Mouse (Mus musculus) induced T-regulatory cell, adult 2 months (primary cell): ENCODE results near the gene Samd7.
A peak's percentile ranks its signal among the peaks of the same experiment; 100 is the strongest.

Experiments used
- DNase-seq: peaks from one replicate; pipeline ENCODE4 v3.0.0-alpha.2; 2012; ENCODE audit warnings: low read depth

Gene Samd7

GRCm38 (mm10) chr3:30765311-30766027 is 19.4 kb downstream of the Samd7 start:
- peak; percentile 37 for DNase-seq

- DNase-seq: no peak
Observed at GRCm38 (mm10) chr3:30766177-30766576, 20.1 kb downstream of the Samd7 start.

- DNase-seq: no peak
Observed at GRCm38 (mm10) chr3:30767271-30767670, 21.2 kb downstream of the Samd7 start.

- DNase-seq: no peak
Observed at GRCm38 (mm10) chr3:30769755-30770515, 23.8 kb downstream of the Samd7 start.

DNA sequence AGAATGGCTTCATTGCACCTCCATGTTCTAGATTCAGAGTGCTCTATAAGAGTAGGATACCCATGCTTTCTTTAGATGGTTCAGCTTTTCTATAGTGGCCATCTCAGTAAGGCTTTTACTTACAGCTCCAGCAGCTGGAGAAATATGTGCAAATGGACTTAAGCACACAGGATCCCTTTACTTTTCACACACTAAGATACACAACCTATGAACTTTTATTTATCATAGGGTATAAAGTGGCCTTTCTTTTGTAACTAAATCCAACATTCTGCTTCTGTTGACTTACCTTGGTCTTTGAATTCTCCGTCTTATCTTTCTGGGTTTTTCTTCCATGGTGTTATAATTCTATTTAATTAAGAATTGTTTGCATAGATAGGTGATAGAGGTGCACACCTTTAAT is 25.5 kb downstream of the Samd7 start:
- no peak for DNase-seq

- DNase-seq: no peak
Observed at GRCm38 (mm10) chr3:30772631-30773030, 26.5 kb downstream of the Samd7 start.

DNA sequence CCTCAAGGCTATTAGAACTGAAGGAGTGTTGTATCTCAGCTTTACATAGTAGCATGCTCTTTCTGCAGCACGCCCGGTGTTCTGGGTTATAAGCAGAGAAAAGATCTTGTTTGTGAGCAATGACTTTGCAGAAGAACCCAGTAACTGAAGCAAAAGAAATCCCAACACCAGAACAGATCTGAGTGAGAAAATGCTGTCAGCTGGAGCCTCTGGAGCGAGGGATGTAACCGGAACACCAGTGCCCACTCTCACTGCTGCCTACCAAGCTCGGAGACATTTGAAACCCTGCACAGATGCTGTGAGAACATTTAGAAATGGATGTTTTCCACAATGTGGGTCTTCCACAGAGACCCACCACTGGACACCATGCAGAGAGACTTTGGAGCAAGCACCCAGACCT is 28.6 kb downstream of the Samd7 start:
- DNase-seq: no peak

DNA sequence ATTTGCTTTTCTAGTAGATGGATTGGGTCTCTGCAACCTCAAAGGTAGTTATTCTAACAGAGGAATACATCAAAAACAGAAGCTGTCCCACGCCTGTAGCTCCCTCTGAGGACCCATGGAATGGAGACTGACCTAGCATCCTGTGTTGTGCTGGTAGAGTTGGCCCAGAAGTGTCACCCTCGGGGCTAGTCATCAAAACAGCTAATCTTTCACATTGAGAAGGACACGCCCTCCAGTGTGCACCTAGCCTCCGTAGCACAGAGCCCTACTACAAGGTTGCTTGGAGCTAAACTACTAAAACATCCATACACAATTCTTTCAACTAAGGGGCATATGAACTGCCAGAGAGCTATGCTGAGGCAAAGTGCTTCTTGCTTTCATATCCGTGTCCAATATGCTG is 31.9 kb downstream of the Samd7 start:
- no peak for DNase-seq

GRCm38 (mm10) chr3:30788531-30788930 is 42.4 kb downstream of the Samd7 start:
- DNase-seq: no peak

DNA sequence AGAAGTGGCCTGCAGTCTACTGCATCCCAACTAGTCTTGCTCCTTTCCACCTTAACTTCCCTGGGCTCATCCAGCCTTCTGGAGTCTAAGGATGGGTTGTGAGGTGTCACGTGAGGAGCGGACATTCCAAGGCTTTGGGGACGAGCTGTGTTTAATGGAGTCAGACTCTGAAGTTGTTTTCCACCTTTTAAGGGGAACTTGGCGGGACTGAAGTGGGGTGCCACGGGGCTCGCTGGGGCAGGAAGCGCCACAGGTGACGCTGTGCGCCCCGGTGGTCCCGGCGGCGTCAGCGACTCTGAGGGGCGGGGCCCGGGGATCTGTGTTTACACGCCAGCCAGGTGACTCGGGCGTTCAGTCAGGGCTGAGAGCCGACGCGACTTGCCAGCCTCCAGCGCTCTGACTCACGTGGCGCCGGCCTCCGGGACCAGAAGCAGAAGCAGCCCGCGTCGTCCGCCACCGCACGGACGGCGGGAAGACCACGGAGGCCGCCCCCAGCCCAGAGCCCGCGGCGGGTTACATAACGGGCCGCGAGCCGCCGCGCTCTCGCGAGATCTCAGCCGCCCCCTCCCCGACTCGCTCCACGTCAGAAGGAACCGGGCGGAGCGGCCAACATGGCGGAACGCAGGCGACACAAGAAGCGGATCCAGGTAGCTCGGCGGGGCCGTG is 46.8 kb downstream of the Samd7 start, which contains the start of gene Sec62:
Sec62 (plus strand) TSS at position 139 of the 666 bp plus-strand sequence.
- DNase-seq: peak; percentile 96

DNA sequence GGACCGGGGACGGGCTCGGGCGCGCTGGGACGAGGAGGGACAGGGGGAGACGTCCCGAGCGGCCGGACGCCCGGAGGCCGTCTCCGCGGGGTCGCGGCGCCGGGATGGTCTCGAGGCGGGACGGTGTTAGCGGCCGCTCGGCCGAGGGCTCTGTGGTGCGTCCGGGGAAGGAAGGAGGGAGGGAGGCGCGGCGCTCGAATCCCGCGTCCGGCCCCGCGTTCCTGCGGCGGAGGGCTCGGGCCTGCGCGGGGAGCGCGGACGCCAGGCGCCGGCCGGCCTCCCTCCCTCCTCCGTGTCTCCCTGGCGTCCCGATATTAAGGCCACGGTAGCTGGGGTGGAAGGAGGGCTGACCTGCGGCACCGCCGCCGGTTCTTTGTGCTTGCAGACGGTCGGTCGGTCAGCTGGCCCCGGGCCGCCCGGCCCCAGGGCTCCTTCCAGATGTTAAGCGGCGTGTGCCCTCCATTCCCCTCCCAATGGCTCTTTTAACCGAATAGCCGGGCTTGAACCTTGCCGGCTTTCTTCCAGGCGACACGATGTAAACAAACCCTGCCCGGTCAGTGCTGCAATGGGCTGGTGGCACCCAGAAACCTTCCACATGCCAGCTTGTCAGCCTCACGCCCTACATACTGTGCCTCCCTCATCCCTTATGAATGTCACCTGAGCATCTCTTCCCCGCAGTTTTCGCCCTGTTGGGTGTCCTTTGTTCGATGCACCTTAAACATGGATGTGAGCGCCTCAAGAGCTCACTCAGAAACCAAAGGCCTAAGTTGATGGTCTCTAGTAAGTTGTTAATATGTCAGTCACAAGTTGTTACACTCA is 47.5 kb downstream of the Samd7 start:
- peak; percentile 62 for DNase-seq

- no peak for DNase-seq
Observed at GRCm38 (mm10) chr3:30802171-30802570, 56.1 kb downstream of the Samd7 start.

DNA sequence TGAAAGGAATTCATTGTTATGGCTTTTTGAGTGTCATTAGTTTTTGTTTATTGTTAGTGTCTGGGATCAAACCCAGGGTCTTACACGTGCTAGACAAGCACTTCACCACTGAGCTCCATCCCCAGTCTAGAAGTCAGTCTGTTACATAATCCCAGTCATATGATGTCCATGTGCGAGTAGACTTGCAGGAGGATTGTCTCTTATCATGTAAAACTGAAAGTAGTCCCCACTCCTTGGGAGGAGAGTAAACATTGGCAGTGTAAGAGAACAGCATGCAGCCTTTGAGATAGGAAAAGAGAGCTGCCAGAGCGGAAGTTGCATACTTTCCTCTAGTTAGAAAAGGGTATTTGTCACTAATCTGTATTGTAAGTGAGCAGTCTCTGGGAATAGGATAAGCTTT is 66.8 kb downstream of the Samd7 start:
- DNase-seq: no peak
